Mouse (Mus musculus) kidney, adult 8-10 months (tissue): ENCODE measurements at regions not wholly inside any gene's neighbourhood (a gene's known extent, or its start where the extent isn't known, plus 50 kb on each side); places are given as distances from the start of the nearest gene placed in this dataset.

Experiments
- DNase-seq, 2 experiments: peaks; one replicate each; pipeline ENCODE4 v3.0.0; 2022

DNA sequence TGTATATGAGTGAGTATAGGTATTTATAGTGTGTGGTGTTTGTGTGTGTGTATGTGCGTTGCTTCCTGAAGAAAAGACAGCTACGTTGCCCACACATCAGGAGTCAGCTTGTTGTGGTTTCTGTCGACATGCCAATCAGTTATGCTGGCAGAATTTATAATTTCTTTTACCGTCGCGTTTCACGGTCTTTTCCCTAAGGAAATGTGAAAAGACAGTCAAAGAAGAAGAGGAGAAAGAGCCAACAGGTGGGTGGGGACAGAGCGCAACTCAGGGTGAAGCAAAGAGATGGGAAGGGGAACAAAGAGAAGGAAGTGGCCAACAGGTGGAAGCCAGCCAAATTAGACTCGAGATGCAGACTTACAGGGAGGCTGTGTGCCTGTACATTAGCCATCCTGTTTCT, 204.2 kb downstream of the Rpap3 start:
- no peak for DNase-seq

DNA sequence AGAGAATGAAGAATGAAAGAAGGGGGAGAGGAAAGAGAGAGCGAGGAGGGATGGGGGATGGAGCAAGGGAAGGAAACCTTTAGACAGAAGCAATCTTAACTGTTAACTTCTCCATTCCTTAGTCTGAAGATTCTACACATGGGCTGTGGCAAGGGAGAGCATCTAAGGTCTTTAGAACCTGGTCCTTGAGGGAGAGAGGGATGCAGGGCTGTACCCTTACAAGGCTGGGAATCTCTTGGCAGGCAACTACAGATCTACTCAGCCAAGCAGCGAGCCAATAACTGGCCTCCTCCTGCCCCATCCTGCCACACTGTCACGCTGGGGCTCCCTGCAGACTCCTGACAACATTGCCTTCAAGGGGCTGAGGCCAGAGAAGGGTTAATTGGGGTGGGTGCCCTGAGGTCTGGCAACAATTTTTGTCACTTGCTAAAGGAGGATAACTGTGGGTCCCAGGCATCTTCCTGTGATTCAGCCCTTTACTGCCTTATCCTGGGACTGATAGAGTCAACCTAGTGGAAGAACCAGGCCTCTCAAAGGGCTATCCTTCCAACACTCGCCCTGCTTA, 205.7 kb downstream of the Rpap3 start:
- no peak for DNase-seq

DNA sequence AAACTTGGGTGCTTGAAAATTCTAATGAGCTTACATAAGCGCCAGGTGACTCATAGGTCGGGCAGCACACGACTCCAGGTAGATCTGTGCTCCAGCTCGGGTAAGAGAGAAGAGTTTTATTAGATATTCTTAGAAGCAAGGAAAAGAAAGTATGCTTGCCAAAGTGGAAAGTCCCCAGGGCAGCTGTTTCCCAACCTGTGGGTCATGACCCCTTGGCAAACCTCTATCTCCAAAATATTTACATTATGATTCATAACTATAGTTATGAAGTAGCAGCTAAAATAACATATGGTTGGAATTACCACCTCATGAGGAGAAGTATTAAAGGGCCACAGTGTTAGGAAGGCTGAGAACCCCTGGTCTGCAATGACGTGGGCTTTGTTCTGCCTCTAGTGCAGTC, 206.4 kb downstream of the Rpap3 start:
- no peak for DNase-seq

DNA sequence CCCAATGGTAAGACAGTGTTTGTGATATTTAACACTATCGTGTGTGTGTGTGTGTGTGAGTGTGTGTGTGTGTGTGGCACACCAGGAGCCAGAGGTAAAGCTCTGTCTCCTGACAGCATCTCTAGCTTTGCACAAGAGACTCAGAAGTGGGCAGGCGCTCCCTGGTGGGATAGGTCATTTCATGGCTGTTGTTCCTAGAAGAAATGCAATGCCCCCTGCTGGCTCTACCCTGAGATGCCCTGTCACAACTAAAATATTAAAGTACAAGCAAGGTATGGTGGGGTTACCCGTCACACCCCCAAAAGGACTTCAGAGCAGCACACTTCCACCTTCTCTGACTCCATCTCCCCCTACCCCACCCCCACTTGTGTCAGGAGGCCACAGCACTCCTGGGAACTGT, 207.2 kb downstream of the Rpap3 start:
- peak in 1 of 2 experiments; percentile 14 for DNase-seq

DNA sequence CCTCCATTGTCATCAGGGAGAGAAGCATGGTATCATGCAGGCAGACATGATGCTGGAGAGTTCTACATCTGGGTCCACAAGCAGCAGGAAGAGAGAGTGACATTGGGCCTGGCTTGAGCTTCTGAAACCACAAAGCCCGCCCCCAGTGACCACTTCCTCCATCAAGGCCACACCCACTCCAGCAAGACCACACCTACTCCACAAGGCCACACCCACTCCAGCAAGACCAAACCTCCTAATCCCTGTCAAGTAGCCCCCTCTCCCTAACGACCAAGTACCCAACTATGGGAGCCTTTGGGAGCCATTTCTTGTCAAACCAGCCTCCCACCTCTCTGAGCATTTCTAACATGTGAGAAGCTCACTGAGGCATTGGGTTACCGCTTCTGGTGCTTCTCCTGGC, 209.6 kb downstream of the Rpap3 start:
- DNase-seq = no peak

DNA sequence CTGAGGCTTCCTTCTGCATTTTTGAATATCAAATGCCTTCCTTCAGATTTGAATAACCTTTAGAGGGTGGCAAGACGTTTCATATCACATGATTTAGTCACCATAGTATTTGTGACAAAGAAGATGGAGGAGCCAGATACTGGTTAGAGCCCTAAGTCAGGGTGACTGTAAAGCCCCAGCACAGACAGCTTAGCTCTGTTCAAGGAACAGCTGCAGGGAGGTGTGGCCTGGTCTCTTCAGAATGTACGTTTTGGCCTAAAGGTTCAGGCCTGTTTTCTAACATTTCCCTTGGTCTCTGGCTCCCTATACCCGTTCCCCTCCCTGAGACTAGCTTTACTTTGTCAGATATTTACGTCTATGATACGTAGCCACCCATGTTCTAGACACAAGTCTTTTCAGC, 212.3 kb downstream of the Rpap3 start:
- no peak for DNase-seq

DNA sequence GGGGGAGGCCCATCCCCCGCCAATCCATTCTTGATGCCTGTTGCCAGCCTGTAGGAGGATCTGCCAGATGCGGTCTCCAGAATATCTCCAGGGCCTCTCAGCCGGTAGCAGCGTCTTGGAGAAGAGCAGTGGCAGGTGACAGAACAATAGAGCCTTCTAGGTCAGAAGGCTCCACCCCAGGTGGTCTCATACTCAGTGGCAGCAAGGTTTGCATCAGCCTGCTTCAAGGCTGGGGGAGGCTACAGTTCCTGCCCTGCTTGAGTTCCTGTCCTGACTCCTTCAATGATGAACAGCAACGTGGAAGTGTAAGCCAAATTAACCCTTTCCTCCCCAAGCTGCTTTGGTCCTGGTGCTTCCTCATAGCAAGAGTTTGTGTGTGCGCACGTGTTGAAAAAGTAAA, 213.8 kb downstream of the Rpap3 start:
- DNase-seq = no peak

DNA sequence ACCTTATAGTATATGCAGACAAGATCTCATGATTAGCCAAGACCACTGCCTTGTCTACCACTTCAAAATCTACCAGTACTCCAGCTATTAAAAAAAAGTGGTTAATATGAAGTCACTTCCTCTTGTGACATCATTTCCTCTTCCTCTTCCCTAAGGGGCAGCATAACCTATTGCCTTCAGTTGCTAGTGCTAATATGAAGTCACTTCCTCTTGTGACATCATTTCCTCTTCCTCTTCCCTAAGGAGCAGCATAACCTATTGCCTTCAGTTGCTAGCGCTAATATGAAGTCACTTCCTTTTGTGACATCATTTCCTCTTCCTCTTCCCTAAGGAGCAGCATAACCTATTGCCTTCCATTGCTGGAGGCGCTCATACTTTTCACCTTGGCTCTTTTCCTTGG, 218.2 kb downstream of the Rpap3 start:
- no peak for DNase-seq

DNA sequence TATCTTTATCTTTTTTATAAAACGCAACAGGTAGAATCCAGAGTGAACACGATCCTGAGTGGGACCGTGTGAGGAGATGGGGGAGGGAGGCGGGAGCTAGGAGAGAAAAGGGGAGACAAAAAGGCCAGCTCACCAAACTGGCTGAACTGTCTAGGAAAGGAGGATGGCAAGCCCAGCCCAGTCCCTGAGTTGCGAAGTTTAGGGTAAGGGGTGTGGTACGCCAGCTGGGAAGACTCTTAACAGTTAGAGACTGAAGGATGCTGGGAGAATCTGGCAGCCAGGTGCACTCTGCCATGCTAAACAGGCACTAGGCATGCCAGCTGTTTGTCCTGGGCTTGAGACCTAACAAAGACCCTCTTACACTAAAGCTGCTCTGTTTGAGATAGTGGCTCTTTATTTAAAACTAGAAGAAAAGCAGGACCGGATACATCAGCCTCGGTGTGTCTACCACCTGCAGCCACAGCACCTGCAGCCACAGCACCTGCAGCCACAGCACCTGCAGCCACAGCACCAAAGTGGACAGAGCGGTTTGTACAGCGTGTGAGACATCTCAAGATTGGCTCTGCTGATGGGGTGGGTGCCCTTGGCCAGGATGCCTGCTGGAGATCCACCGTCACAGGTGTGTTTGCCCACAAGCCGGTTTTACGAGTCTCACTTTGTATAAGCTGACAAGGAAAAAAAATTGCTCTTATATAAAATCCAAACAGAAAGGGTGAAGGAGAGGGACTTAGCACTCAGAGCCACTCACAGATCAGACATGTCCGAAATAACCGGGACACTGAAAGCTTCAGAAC, 225.1 kb upstream of the Amigo2 start:
- no peak for DNase-seq

DNA sequence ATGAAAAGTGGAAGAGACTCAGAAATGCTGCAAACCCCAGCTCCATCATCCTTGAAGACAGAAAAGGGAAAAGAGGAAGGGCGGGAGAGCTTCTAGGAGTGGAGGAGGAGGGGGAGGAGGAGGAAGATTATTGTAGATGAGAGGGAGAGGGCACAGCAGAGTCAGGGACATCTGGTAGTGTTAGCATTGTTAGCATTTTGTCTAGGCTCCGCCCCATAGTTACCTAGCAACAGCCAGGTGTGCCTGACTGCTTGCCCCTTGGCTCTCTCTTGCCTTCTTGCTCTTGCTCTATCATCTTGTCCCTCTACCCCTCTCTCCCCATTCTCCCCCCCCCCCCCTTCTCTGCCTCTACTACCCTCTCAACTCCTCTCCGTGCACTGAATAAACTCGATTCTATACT, 224.4 kb upstream of the Amigo2 start:
- DNase-seq = no peak

DNA sequence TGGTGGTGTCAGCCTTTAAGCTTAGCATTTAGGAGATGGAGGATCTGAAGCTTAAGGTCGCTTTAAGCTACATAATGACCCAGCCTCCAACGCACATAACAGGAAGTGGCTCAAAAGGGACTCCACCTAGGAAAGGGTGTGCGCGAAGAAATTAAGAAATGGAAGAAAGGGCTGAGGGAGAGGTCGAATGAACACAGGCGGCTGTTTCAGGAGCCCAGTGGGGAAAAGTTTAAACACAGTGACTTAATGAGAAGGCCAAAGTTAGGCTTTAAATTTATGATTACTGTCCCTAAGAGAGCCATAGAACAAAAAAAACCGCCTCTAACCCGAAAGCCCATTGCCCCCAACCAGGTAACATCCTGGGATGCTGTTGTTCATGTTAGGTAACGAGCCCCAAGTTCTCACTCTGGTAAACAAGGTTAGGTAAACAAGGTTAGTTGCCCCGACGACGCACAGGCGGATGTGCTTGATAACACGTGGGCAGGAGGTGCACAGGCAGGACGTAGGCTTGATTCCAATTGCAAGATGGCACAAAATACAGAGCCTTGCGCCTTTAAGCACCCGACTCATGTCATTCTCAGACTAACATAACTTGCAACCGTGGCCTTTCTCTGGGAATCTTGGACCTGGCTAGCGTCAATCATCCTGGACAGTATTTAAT, 222.7 kb upstream of the Amigo2 start:
- no peak for DNase-seq

DNA sequence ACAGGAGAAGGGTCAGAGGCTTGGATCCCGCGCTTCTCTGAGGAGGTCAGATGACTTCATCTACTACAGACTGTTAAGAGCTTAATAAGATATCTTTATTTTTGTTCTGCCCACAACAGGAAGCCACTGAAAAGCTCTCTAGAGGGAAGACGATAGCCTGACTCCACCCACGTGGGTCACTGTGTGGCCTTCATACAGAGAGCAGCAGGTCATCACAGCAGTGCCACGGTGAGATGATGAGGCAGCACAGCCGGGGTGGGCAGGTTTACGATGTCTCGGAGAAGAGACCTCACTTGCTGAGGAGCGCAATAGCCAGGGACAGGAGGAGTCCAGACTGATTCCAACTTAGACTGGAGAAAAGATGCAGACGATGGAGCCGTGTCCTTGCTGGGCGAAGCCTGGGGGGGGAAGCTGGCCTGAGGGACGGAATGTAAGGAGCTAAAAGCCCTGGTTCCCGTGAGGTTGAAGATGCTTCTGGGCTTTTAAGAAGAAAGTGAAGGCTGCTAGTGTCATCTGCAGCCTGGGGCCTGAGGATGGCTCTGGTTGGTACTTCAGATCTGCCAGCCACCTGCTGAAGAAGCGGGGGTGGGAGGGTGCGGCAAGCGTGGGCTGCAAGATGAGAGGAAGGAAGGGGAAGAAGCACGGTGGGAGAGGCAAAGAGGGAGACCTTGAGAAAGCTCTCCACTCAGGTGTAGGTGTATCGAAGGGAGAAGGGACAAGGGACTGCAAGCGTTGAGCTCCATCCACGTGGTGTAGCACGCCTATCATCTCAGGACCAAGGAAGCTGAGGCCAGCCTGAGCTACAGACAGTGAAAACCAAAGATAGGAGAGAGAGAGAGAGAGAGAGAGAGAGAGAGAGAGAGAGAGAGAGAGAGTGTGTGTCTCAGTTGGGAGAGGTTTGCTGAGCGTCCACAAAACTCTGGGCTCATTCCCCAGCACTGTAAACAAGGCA, 221.9 kb upstream of the Amigo2 start:
- DNase-seq = no peak

DNA sequence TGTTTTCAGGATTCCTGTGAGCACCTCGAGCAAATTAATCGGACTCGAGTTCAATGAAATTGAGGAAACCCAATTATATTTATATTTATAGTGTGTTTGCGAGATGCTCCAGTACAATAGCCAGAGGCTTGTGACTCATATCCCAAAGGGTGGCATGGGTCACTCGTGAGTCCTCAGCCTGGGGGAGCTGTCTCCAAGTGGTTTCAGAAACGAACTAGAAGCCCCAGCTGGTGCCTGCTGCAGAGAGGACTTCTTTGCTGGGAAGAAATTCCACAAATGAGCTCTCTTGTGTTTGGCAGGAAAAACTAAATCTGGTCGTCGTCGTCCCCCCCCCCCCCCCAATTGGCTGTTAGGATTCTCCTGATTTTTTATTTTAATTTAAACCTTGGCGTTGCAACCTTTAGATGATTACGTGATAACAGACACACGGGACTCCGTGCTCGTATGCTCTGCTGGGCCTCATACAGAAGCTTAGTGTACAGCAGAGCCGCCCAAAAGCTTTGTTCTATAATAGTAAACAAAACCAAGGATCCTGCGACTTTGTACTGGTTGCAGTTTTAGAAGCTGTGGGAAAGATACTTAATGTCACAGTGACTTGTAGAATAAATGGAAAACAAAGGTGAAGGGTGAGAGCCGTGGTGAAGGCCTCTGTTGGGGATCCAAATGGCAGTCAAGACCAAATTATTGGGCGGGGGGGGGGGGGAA, 220.8 kb upstream of the Amigo2 start:
- DNase-seq = no peak

DNA sequence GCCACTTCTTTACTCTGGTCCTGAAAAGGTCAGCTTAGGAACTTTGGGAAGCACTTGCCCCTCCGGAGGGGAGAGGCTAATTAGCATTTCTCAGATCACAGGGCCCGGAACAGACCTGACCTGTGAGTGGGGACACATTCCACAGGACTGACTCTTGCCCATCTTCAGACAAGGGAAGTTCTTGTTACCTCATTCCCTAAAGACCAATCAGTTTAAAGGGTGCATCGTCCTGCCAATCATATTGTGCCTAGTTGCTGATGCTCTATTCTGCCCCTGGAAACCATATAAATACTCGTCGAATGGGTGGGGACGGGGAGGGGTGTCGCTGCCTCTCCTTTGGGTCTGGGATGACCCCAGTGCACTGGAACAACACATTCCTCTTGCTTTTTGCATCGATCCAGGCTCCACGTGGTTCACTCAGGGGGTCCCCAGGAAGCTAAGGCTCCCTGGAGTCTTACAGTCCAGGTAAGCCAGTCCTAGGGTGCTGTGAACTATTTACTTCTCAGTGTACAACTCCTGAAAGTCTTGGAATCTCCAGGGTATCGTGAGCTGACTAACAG, 219.9 kb upstream of the Amigo2 start:
- DNase-seq = no peak

DNA sequence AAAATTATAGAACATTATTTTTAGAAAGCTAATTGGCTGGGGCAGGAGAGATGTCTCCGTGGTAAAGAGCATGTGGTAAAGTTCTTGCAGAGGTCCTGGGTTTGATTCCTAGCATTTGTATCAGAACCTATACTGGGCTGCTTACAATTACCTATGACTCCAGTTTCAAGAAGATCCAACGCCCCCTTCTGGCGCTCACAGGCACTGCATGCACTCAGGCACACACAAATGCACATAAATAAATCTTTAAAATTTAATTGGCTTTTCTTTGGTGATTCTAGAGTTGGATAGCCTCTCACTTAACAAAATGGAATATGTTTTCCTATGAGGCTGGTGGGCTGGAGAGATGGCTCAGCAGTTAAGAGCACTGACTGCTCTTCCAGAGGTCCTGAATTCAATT, 219.0 kb upstream of the Amigo2 start:
- peak in 1 of 2 experiments; percentile 9 for DNase-seq

DNA sequence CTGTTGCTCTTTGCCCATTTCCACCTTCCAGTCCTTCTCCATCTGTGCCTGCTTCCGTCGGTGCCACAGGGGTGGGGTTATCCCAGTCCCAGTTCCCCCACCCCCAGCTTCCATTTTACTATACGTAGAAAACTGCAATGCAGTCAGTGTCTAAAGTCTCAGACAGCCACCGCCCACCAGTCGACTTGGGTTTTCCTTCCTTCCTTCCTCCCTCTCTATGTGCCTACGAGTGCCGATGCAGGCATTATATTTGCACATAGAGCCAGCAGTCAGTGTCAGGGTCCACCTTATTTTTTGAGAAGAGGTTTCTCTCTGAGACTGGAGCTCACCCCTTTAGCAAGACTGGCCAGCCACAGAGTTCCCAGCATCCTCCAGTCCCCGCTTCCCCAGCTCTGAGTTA, 218.3 kb upstream of the Amigo2 start:
- no peak for DNase-seq

DNA sequence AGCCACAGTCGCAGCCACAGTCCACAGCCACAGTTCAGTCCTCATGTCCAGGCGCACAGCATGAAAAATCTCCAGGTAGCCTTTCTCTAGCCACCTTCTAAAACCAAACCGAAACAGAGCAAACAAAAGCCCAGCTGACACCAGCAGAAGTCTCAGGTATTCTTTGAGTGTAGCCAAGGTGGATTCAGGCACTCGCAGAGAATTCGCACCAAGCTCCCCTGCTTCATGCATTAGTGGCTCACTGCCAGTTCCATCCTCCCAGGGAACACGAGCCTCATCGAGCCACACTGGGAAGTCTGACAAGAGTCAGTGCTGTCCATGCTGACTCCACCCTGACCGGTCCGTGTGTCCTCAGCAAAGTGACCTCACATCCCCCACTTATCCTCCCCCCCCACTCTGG, 217.7 kb upstream of the Amigo2 start:
- DNase-seq = no peak

DNA sequence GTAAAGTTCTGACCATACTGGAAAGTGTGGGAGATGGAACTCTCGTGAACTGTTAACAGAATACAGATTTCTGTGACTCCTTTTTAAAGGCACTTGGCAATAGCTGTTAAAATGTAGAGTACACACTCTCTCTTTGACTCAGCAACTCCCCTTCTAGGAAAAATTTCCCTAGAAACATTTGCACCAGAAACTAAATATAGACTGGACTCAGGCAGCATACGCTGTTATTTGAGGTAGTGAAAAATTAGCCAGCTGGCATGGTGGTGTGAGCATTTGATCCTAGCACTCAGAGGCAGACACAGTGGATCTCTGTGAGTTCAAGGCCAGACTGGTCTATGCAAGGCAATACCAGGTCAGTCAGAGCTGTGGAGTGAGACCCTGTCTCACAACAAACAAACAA, 215.5 kb upstream of the Amigo2 start:
- DNase-seq = no peak

DNA sequence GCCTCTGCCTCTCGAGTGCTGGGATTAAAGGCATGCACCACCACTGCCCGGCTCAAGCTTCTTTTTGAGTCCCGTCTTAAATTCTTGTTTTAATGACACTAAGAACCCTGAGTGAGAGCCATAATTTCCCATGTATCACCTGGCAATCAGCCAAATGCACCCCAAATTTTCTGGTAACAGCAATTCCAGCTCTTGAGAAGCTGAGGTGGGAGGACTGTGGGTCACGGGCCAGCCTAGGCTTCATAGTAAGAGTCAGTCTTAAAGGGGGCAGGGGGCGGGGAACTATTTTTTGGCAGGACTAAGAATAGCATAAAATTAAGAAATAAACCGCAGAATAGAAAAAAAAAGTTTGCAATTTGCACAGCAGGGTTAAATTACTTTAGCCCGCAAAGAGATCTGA, 214.9 kb upstream of the Amigo2 start:
- DNase-seq = no peak

DNA sequence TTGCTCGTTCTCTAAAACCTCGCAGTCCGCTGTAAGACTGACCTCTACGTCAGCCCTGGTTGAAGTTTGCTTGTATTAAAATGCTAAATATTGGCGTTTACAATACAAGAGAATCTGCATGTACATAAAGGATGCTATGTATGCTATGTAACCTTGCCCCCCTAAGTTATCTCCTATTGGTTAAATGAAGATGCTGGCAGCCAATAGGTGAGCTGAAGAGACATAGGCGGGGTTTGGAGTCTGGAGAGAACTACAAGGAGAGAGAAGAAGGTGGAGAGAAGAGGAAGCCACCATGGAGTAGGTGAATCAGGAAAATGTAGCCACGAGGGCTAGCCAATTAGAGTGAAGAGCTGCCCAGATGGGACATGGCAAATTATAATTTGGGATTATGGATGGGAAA, 214.0 kb upstream of the Amigo2 start:
- no peak for DNase-seq

DNA sequence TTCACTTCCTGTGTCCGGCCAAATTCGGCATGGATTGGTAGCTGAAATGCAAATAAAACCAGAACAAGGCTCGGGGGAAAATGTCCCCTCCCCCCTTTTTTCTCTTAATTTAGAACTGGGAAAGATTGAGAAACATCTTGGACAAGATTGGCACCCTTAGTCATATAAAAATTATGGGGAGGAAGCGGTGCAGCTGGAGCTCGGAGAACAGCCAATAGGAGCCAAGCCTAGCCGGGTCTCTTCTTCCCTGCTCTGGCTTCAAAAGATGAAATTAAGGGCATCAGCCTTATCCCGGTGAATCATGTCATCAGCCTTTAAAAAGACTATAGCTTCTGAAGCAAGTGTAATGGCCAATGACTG, 213.3 kb upstream of the Amigo2 start:
- no peak for DNase-seq

DNA sequence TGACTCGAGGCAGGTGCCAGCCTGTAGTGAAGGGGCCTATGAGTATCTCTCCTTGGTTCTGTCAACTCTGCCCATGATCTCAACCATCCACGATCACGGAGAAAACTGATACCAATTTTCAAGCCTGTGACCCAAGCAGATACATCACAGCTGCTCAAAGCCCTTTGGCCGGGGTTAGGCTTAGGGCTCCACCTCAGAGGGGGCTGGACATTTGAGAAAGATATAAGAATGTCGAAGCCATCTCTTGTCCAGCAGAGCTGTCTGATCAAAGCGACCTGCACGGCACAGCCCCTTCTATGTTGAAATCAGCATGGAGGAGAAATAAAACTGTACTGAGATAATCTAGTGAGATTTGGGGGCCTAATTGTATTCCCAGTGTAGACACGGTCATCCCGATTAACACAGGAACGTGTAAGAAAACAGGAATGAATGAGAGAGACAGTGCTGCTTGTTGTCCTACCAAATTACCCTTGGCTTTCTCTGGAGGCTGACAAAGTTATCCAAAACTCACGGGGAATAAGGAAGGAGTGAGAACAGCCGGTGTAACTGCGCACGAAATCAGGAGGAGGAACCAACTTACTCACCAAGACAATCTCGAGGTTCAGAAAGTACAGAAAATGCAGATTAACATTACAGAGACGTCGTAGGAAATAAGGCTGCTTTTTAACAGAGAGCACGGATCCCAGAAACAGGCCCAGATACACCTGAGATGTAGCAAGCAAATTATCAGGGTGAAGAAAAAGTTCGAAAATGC, 212.7 kb upstream of the Amigo2 start:
- DNase-seq = no peak
